Mouse (Mus musculus) embryonic facial prominence, embryonic 10.5 days (tissue): ENCODE results near the gene Gm21915. TPM values are rescaled to one million over a fixed set of nuclear protein-coding genes. Genes with fewer than 3 reads are reported as not detected.
A peak's percentile ranks its signal among the peaks of the same experiment; 100 is the strongest.

Experiments
- DNase-seq: peaks from one replicate; pipeline ENCODE4 v3.0.0-alpha.2; 2017; ENCODE audit warnings: low spot score
- H3K27ac ChIP-seq: fragments of 300-500 bp; sonication (generic); replicated peaks from 2 replicates; pipeline ENCODE4 v1.5.1; 2016; ENCODE audit warnings: mild to moderate bottlenecking
- H3K27me3 ChIP-seq: fragments of 300-500 bp; sonication (generic); replicated peaks from 2 replicates; pipeline ENCODE4 v1.6.1; 2016; ENCODE audit warnings: low read depth, mild to moderate bottlenecking; ENCODE audit not compliant: poor library complexity, severe bottlenecking
- H3K36me3 ChIP-seq: fragments of 300-500 bp; sonication (generic); replicated peaks from 2 replicates; pipeline ENCODE4 v1.6.1; 2016; ENCODE audit warnings: mild to moderate bottlenecking, moderate library complexity
- H3K4me1 ChIP-seq: fragments of 300-500 bp; sonication (generic); 2 replicates; pipeline ENCODE4 v1.6.1; 2016
- H3K4me3 ChIP-seq: fragments of 300-500 bp; sonication (generic); 2 replicates; pipeline ENCODE4 v1.5.1; 2016; ENCODE audit warnings: mild to moderate bottlenecking, moderate library complexity
- H3K9me3 ChIP-seq: fragments of 300-500 bp; sonication (generic); 2 replicates; pipeline ENCODE4 v1.6.1; 2016; ENCODE audit warnings: mild to moderate bottlenecking
- WGBS: fragments of 180-500 bp; shearing (Covaris S2); methylation state at CpG from one replicate; pipeline ENCODE4 v1.1.7; 2016; 5-methylcytosine and 5-hydroxymethylcytosine counted together
- polyA plus RNA-seq: library from polyadenylated mRNA; unstranded; fragments of >200 nt; fragmentation: Nextera tagmentation; extraction: Ambion mirVana; gene quantifications from 2 replicates; pipeline ENCODE4 v1.2.1, GENCODE M21; 2016

The Gm21915 gene
- polyA plus RNA-seq, 1 experiment from 2014 or later = not detected

- 36% methylated on average over 10 of the region's 10 CpGs for whole genome bisulfite sequencing
- peak; percentile 28 for DNase-seq
- H3K9me3 ChIP-seq = no peaks in the 10 kb centered on the region
- no peaks in the 10 kb centered on the region for H3K27me3 ChIP-seq
- H3K27ac ChIP-seq = no peak overlapping the region
- H3K4me3 ChIP-seq = no peak overlapping the region
- peaks cover 51% of the 10 kb centered on the region for H3K4me1 ChIP-seq
- H3K36me3 ChIP-seq = peaks cover 7% of the 10 kb centered on the region
Measured at GRCm38 (mm10) chr9:40704364-40705276, 34.2 kb downstream of the Gm21915 start.

GRCm38 (mm10) chr9:40708448-40709140, 38.2 kb downstream of the Gm21915 start:
- no peak for DNase-seq
- 72% methylated on average over 12 of the region's 12 CpGs for WGBS
- Histone ChIP-seq H3K36me3 (peaks cover 15% of the 10 kb centered on the region), H3K27ac (0 out of 2 replicates have a peak overlapping the region, but pooled peaks have one; percentile 31), H3K4me1 (peaks cover 68% of the 10 kb centered on the region), H3K27me3 (no peaks in the 10 kb centered on the region), H3K4me3 (no peak overlapping the region), H3K9me3 (no peaks in the 10 kb centered on the region)

GRCm38 (mm10) chr9:40709141-40709537, 38.7 kb downstream of the Gm21915 start:
- peaks cover 15% of the 10 kb centered on the region for H3K36me3 ChIP-seq
- no peak for DNase-seq
- 84% methylated on average over 7 of the region's 7 CpGs for WGBS
- H3K9me3 ChIP-seq = no peaks in the 10 kb centered on the region
- H3K4me1 ChIP-seq = peaks cover 63% of the 10 kb centered on the region
- H3K4me3 ChIP-seq = no peak overlapping the region
- no peaks in the 10 kb centered on the region for H3K27me3 ChIP-seq
- no peak overlapping the region for H3K27ac ChIP-seq

GRCm38 (mm10) chr9:40709587-40709986, 39.2 kb downstream of the Gm21915 start:
- Histone ChIP-seq H3K27ac (no peak overlapping the region), H3K4me3 (no peak overlapping the region), H3K36me3 (peaks cover 15% of the 10 kb centered on the region), H3K27me3 (no peaks in the 10 kb centered on the region), H3K9me3 (no peaks in the 10 kb centered on the region), H3K4me1 (peaks cover 58% of the 10 kb centered on the region)
- WGBS = 69% methylated on average over 3 of the region's 3 CpGs
- no peak for DNase-seq

GRCm38 (mm10) chr9:40709991-40710390, 39.6 kb downstream of the Gm21915 start:
- peaks cover 54% of the 10 kb centered on the region for H3K4me1 ChIP-seq
- peaks cover 15% of the 10 kb centered on the region for H3K36me3 ChIP-seq
- no peaks in the 10 kb centered on the region for H3K9me3 ChIP-seq
- 69% methylated on average over 3 of the region's 3 CpGs for WGBS
- H3K27ac ChIP-seq = no peak overlapping the region
- no peak for DNase-seq
- H3K4me3 ChIP-seq = no peak overlapping the region
- no peaks in the 10 kb centered on the region for H3K27me3 ChIP-seq

GRCm38 (mm10) chr9:40711654-40712053, 41.2 kb downstream of the Gm21915 start:
- Histone ChIP-seq H3K27ac (no peak overlapping the region; the same call in 1 of the 2 replicates), H3K4me1 (peaks cover 64% of the 10 kb centered on the region), H3K4me3 (no peak overlapping the region), H3K36me3 (peaks cover 15% of the 10 kb centered on the region), H3K9me3 (no peaks in the 10 kb centered on the region), H3K27me3 (no peaks in the 10 kb centered on the region)
- 62% methylated on average over 4 of the region's 4 CpGs for WGBS
- no peak for DNase-seq

GRCm38 (mm10) chr9:40717182-40717874, 46.9 kb downstream of the Gm21915 start:
- WGBS = 75% methylated on average over 18 of the region's 18 CpGs
- Histone ChIP-seq H3K4me1 (peaks cover 54% of the 10 kb centered on the region), H3K36me3 (peaks cover 8% of the 10 kb centered on the region), H3K27ac (peak overlapping the region; percentile 55), H3K4me3 (no peak overlapping the region), H3K9me3 (no peaks in the 10 kb centered on the region), H3K27me3 (no peaks in the 10 kb centered on the region)
- DNase-seq = no peak

- Histone ChIP-seq H3K36me3 (peaks cover 8% of the 10 kb centered on the region), H3K4me1 (peaks cover 51% of the 10 kb centered on the region), H3K4me3 (no peak overlapping the region), H3K9me3 (no peaks in the 10 kb centered on the region), H3K27ac (no peak overlapping the region), H3K27me3 (no peaks in the 10 kb centered on the region)
- peak; percentile 62 for DNase-seq
- WGBS = 23% methylated on average over 7 of the region's 7 CpGs
Measured at GRCm38 (mm10) chr9:40717875-40718185, 47.4 kb downstream of the Gm21915 start.

Other genes with a start within 250 kb of the Gm21915 start
- 2.4 and 3.0 TPM in 2 replicates for gene Gramd1b, start 139.2 kb upstream of the Gm21915 start, polyA plus RNA-seq
- 35.5 and 45.6 TPM in 2 replicates for gene Clmp, start 15.3 kb downstream of the Gm21915 start, polyA plus RNA-seq
- 3,691 and 4,038 TPM in 2 replicates for gene Hspa8, start 130.4 kb downstream of the Gm21915 start, polyA plus RNA-seq
- gene Bsx, start 203.5 kb downstream of the Gm21915 start, polyA plus RNA-seq = 0.05 TPM in 1 of 2 replicates, not detected in the other